Comparison of ENCODE assay signal across 17 mouse cellular contexts in genomic region chr8:119712226-119712625, GRCm38 (mm10). TPM values are rescaled to one million over a fixed set of nuclear protein-coding genes. Genes with fewer than 3 reads are reported as not detected.
DNase-seq lines count a peak whose midpoint lies in the region; ATAC-seq lines count a peak whose summit lies in the region.
"Had no signal": no experiment of that assay in that cellular context is flagged by ENCODE, and none has a peak within 500 bp of the region (broad histone marks: within the 10 kb centered on the region; RNA-seq: fewer than 3 reads in every experiment).

No protein-coding gene starts in this region.

- peaks cover 30% of the 10 kb centered on the region for H3K4me1 ChIP-seq in heart, embryonic 10.5 days
- H3K4me1 ChIP-seq: forebrain, embryonic 15.5 days had no signal

- H3K27me3 ChIP-seq in heart, embryonic 10.5 days (ENCODE audit: insufficient read depth, poor library complexity, severe bottlenecking), result peaks cover 21% of the 10 kb centered on the region
- H3K27me3 ChIP-seq: forebrain, embryonic 15.5 days; heart, embryonic 15.5 days; midbrain, embryonic 13.5 days had no signal

- no peak overlapping the region for H3K4me3 ChIP-seq in heart, embryonic 10.5 days
- H3K4me3 ChIP-seq: embryonic facial prominence, embryonic 10.5 days; forebrain, embryonic 15.5 days; heart, embryonic 15.5 days; midbrain, embryonic 13.5 days had no signal

- no peak overlapping the region for H3K27ac ChIP-seq in heart, embryonic 10.5 days
- H3K27ac ChIP-seq: embryonic facial prominence, embryonic 10.5 days; forebrain, embryonic 15.5 days; heart, embryonic 15.5 days; kidney, postnatal 0 days; midbrain, embryonic 13.5 days had no signal

- H3K9me3 ChIP-seq in heart, embryonic 10.5 days, result no peaks in the 10 kb centered on the region
- H3K9me3 ChIP-seq: embryonic facial prominence, embryonic 10.5 days; forebrain, embryonic 15.5 days; heart, embryonic 15.5 days; midbrain, embryonic 13.5 days had no signal

- DNase-seq in heart, adult 18-20 months, result peak; percentile 55 to 57
- DNase-seq in heart, embryonic 10.5 days (ENCODE audit: low spot score), result no peak
- DNase-seq in MN1 (ENCODE audit: low spot score), result peak; percentile 84
- DNase-seq in cerebellum, adult 11-12 months, result no peak
- DNase-seq in cerebellum, postnatal 36 days, result no peak
- no peak for DNase-seq in ovary, adult 18-20 months (ENCODE audit: low spot score)
- DNase-seq: cerebellum, adult 11 months; liver; thymus, adult 2 months had no signal

- H3K36me3 ChIP-seq in heart, embryonic 10.5 days, result no peaks in the 10 kb centered on the region
- H3K36me3 ChIP-seq: embryonic facial prominence, embryonic 10.5 days; forebrain, embryonic 15.5 days; heart, embryonic 15.5 days; midbrain, embryonic 13.5 days had no signal

- ATAC-seq in common myeloid progenitor, adult 5-6 weeks (replicated peaks; ENCODE audit: low read depth, poor library complexity, severe bottlenecking), result peak; percentile 54
- peak; percentile 83 for ATAC-seq in megakaryocyte, adult 5-6 weeks (ENCODE audit: poor library complexity, severe bottlenecking)
- ATAC-seq: forebrain, embryonic 15.5 days; midbrain, embryonic 13.5 days had no signal

- 66% methylated on average over 6 of the region's 6 CpGs for WGBS in heart, embryonic 10.5 days

RNA-seq across cellular contexts. Expression of gene Atp2c2, which starts 12.4 kb away (rescaled TPM):
- under 1 TPM; 0.12 to 0.21 TPM for total RNA-seq in heart, adult 18-20 months (2021)
- 0.36 and 1.5 TPM in 2 replicates for polyA plus RNA-seq in heart, embryonic 10.5 days (2016; fragmentation: Nextera tagmentation; extraction: Ambion mirVana)
- not detected in 2 replicates for total RNA-seq in common myeloid progenitor, adult 5-6 weeks (2017)
- not detected in 2 replicates for total RNA-seq in megakaryocyte, adult 5-6 weeks (2015)
- not detected in 2 replicates for total RNA-seq in megakaryocyte, adult 5-6 weeks (2017)
- total RNA-seq: CH12.LX had no signal
- polyA plus RNA-seq: midbrain, embryonic 13.5 days had no signal

RNA-seq across cellular contexts. Expression of gene Wfdc1, which starts 46.1 kb away (rescaled TPM):
- 10 to 100 TPM; 26.5 to 28.0 TPM for total RNA-seq in heart, adult 18-20 months (2021)
- polyA plus RNA-seq in heart, embryonic 10.5 days (2016; fragmentation: Nextera tagmentation; extraction: Ambion mirVana), result 1.3 and 1.6 TPM in 2 replicates
- not detected in 2 replicates for total RNA-seq in common myeloid progenitor, adult 5-6 weeks (2017)
- total RNA-seq in megakaryocyte, adult 5-6 weeks (2015), result not detected in 2 replicates
- total RNA-seq in megakaryocyte, adult 5-6 weeks (2017), result not detected in 2 replicates
- total RNA-seq: CH12.LX had no signal

Comparison
In these comparisons a context has a peak if more than half of its experiments do, and no peak if none do; other contexts are left out.
1. DNase-seq: peak in heart, adult 18-20 months (2 of 2) and MN1 (single experiment); none in heart, embryonic 10.5 days (single experiment), cerebellum, adult 11-12 months (single experiment), cerebellum, postnatal 36 days (0 of 2) and ovary, adult 18-20 months (single experiment).
2. RNA of gene Wfdc1, which starts 46.1 kb away (total RNA-seq): 26.5 to 28.0 TPM in heart, adult 18-20 months; not detected in common myeloid progenitor, adult 5-6 weeks and not detected in megakaryocyte, adult 5-6 weeks; every median in the first group is over 10 times any median in the second.